Mouse (Mus musculus): ENCODE measurements around the gene Tmigd3.

DNA sequence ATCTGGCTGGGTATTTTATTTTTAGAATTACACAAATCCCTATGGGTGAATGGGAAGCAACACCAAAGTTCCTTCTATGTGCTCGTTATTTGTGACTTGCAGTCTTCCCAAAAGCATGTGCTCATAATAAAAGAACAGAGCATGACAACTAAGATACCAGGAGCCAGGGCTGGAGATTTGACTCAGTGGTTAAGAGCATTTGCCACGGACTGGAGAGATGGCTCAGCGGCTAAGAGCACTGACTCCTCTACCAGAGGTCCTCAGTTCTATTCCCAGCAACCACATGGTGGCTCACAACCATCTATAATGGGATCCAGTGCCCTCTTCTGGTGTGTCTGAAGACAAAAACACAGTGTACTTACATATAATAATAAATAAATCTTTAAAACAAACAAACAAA lies 26.1 kb downstream of the Tmigd3 start:
- TF ChIP-seq GATA1 (IDR thresholded peaks at IDR 0.05; ENCODE audit: borderline replicate concordance, low read length) = no peak
- TF ChIP-seq CTCF (IDR thresholded peaks at IDR 0.05; ENCODE audit: low read depth, low read length) = no peak
- TF ChIP-seq TAL1 (conservative IDR thresholded peaks at IDR 0.05; ENCODE audit: low read depth, low read length) = no peak

All from G1E (cell line).